Mouse (Mus musculus): ENCODE data around the gene H2afv.
"Not testable (repeated sequence)": the region's sequence is repeated elsewhere in the genome, so short reads cannot be mapped to it uniquely, and the experiment has no call there.

The H2afv gene

DNA sequence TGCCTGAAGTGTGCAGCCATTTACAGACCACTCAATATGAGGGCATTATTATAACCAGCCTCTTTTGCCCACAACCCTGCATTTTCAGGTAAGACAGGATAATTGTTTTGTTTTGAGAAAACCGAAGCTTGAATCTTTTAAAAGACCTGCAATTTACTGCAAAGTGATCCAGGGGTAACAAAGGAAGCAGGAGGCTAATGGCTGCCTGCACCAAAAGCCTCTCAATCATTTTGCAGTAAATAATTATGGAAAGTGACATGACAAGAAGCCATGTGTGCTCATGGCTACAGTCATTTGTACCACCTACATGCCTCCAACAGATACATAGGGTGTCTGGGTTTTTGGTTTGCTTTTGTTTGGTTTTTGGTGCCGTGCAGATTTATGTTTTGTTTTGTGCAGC lies 26.8 kb upstream of the H2afv start:
- in situ Hi-C loops (cut with MboI, MseI): no loop called here

DNA sequence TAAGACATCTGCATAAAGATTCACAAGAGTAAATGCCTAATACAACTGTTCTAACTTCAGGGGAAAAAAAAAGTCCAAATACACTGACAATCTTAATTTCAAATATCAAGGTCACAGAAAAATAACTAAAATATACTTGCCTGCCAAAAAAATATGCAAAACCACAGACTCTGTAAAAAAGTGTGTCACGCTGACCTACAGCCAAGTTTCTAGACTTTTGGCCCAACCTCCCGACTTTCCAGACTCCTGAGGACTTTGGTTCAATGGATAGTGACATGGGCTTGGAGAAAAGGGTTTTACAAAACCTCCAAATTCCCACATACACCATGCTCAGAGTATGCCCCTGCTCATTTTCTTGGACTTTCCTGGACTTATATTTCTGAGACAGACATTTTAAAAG lies 24.3 kb upstream of the H2afv start:
- in situ Hi-C loops (cut with MboI, MseI): no loop called here

DNA sequence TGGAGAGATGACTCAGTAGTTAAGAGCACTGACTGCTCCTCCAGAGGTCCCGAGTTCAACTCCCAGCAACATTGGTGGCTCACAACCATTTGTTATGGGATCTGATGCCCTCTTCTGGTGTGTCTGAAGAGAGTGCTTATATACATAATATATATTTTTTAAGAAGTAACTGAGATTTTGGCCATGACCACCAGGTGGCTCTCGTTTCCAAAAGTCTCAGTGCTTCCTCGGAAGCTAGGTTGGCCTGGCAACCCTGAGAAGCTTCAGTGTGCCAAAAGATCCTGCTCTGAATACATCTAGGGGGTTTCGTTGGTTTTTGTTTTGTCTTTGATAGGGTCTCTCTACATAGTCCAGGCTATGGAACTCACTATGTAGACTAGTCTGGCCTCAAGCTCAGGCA lies 20.9 kb upstream of the H2afv start:
- in situ Hi-C loops (cut with MboI, MseI): no loop called here

DNA sequence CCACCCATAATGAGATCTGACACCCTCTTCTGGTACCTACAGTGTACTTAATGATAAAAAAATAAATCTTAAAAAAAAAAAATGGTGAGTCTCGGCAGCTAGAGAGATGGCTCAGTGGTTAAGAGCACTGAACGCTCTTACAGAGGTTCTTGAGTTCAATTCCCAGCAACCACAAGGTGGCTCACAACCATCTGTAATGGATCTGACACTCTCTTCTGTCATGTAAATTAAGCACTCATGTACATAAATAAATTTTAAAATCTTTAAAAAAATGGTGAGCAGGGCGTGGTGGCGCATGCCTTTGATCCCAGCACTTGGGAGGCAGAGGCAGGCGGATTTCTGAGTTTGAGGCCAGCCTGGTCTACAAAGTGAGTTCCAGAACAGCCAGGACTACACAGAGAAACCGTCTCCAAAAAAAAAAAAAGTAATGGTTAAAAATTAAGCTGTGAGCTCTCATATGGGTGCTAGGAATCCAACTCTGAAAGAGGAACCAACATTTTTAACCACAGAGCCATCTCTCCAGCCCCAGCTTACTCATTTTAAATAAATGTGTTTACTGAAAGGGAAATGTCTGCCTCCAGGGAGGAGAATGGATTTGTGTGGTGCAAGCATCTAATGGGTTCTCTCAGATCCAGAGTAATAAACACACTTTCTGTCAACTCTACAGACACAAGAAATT lies 19.1 kb upstream of the H2afv start:
- in situ Hi-C loops (cut with MboI, MseI): loop anchor here (5.0 kb wide), 1 partner anchor 44 kb away; no protein-coding TSS in a partner anchor

DNA sequence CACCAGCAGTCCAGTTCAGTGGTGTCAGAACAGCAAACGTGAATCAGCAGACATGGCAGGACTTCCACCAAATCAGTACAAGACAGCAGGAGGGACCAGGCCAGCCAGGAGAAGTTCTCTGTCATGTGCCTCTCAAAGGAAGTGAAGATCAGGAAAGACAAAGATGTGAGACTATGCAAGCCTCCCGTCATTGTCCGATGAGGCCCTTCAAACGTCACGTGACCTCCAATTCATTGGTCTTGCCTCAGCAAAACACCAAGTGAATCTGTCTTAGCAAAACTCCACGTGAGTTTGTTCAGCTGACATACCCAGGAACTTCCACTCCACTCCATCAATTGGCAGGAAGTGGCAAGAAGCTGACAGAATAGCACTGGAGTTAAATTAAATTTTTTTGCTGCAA lies 11.8 kb upstream of the H2afv start:
- in situ Hi-C loops (cut with MboI, MseI): no loop called here

DNA sequence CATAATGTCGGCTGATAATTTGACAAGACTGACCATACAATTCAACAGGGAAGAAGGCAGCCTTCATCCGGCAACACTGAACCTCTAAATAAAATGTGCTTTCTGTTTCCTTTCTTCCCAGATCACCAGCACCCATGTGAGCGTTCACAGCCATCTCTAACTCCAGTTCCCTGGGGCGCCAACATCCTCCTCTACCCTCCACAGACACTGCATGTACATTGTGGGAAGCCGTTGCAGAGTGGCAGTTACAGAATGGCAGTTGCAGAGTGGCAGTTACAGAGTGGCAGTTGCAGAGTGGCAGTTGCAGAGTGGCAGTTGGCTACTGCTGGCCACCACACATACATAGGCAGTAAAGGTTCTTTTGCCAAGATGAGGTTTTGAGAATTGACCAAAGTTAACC lies 3.9 kb upstream of the H2afv start:
- in situ Hi-C loops (cut with MboI, MseI): not testable (repeated sequence)

DNA sequence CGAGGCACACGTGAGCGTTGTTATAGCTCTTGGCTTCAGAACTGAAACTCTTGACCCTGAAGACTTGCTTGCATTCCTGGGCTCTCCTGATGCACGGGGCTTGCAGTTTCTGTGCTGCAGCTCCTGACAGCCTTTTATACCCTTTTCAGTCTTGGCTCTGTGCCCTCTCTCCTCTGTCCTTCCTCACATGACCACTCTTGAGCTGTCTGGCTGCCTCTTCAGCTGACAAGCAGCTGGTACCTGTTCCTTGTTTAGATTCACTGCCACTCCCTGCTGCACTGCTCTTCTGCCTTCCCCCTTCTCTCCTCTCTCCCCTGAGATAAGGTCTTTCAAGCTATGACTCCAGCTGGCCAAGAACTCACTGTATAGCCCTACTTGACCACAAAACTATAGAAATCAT lies 3.2 kb upstream of the H2afv start:
- in situ Hi-C loops (cut with MboI, MseI): no loop called here

DNA sequence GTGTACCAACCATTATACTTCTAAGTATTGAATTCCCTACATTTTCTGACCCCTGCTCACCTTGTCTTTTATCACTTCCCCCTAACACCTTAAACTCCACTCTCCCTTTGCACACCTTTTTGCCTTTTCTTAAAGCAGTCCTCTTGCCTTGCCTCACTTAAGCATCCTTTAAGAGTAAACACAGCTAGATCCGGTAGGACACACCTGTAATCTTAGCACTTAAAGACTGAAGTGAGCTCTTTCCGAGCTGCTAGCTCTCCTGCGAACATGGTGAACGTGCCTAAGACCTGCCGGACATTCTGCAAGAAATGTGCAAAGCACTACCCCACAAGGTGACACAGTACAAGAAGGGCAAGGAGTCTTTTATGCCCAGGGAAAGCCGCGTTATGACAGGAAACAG lies 1.7 kb upstream of the H2afv start:
- in situ Hi-C loops (cut with MboI, MseI): no loop called here

DNA sequence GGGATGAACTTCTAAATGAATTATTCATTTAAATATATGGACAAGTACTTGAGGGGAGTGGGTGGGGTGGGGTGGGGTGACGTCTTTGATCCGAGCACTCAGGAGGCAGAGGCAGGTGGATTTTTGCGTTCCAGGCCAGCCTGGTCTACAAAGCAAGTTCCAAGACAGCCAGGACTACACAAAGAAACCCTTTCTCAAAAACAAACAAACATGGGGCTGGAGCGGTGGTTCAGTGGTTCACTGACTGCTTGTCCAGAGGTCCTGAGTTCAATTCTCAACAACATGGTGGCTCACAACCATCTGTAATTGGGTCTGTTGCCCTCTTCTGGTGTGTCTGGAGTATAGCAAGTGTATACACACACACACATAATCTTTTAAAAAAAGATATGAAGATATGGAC lies 1.2 kb upstream of the H2afv start:
- in situ Hi-C loops (cut with MboI, MseI): no loop called here

DNA sequence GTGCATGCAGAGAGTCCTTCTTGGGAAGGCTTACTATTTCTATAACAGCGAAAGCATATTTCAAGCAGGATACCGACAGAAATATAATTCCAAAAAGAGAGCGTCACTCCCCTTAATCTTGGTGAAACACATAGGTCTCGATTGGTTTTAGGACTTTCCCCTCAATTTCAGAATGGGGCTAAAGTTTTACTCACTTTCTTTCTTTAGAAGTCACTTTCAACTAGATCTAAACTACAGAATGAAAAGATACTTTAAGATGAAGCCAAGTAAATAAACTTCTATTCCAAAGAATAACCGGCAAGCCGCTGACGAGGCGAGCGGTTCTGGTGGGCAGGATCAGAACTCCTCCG lies 541 bp downstream of the H2afv start:
- in situ Hi-C loops (cut with MboI, MseI): no loop called here

DNA sequence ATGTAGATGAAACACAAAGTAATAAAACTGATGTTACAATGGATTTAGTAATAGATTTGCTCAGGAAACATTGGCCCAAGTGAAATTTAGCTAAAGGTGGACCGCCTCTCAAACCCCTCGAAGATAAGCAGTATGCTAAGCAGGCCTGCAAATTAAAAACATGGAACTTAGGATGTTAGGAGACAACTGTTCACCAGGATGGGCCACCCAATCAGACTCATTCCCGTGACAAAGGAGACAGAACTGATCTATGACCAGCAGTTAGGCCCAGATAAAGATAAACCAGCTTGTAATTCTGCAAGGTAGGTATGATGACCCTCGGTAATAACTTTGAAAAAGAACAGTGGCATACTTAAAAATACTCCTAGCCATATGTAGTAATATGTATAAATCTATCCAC lies 1.1 kb downstream of the H2afv start:
- in situ Hi-C loops (cut with MboI, MseI): no loop called here

DNA sequence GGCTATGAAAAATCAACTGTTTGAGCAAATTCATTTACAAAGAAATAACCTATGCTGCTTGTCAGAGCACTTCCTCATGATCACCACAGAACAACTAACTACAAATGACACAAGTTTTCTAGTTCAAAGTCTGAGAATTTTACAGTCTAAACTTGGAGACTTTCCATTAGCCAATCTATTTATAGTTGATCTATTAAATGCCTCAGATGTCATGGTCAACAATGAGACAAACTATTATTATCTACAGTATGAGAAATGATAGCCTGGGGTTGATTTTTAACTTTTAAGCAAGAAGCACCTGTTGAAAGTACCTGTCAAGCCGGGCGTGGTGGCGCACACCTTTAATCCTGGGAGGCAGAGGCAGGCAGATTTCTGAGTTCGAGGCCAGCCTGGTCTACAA lies 1.7 kb downstream of the H2afv start:
- in situ Hi-C loops (cut with MboI, MseI): no loop called here

DNA sequence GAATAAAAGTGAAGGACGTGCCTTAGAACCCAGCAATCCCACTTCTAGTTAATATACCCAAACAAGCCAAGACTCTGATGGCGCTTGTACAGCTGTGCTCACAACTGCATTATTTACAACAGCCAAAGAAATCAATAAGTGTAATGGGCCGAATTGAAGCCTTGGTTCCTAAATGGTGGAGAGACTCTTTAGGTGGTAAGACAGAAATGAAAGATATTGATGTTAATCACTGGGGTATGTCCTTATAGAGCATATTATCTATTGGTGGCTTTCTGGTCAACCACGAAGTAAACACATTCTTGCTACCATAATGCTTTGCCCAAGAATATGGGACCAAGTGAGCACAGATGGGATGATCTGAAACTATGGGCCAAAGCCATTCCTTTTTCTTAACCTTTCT lies 4.1 kb downstream of the H2afv start:
- in situ Hi-C loops (cut with MboI, MseI): no loop called here

DNA sequence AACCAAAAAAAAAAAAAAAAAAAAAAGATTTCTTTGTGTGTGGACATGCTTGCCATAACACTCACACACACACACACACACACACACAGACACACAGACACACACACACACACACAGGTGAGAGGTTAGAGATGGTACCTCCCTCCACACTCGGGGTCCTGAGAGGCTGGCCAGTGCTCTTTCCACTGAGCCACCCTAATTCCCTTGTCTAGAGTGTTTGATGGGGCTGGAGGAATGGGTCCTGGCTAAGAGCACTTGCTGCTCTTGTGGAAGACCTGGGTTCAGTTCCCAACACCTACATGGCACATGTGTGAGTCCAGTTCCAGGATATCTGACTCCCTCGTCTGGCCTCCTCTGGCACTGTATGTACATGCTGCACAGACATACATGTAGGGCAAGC lies 6.6 kb downstream of the H2afv start:
- in situ Hi-C loops (cut with MboI, MseI): no loop called here

DNA sequence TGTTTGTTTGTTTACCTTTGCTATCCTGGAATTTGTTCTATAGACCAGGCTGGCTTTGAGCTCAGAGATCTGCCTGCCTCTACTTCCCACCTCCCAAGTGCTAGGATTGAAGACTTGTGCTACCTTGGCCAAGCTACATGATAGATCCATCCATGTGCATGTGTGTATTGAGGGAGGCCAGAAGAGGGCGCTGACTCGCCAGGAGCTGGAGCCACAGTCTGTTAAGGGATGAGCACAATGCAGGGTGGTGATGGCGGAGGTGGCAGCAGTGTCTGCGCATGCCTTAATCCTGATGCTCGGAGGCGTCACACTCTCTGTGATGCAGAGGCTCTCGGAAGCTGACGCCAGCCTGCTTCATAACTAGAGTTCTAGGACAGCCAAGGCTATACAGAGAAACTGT lies 7.8 kb downstream of the H2afv start:
- in situ Hi-C loops (cut with MboI, MseI): no loop called here

DNA sequence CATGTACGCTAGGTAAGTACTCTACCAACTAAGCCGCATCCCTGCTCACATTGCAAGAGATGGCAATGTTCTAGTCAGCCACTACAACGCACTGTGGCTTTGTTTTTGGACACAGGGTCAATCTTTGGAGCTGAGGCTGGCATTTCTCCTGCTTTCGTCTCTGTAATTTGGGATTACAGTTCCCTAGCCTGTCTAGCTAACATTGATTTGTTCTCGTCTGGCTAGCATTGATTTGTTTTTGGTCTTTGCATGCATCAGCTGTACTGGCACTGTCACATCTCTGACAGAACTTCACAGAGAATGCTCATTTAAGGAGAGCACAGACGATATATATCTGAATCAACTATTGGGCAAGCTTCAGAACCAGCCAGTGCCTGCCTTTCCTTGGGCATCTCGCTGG lies 14.1 kb downstream of the H2afv start:
- in situ Hi-C loops (cut with MboI, MseI): no loop called here

DNA sequence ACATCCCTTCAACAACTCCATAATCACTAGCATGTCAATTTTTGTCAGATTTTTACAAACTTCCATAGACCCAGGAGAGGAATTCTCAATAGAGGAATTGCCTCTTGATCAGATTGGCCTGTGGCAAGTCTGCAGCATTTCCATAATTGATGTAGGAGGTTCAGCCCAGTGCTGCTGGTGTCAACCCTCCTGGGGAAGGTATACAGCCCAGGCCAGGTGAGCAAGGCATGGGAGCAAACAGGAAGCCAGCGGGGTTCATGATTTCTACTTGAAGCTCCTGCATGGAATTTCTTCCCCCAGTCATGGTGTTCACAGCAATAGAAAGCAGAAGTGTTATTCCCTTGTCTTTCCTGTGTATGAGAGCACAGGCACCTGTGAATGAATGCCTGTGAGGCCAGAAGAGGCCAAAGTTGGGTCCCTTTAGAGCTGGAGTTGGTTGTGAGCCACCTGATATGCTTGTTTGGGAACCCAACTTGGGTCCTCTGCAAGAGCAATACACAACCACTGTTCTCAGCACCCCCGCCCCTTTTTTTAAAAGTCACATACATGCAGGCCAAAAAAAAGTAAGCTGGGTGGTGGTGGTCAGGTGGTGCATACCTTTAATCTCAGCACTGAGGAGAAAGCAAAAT lies 23.4 kb downstream of the H2afv start:
- in situ Hi-C loops (cut with MboI, MseI): no loop called here

DNA sequence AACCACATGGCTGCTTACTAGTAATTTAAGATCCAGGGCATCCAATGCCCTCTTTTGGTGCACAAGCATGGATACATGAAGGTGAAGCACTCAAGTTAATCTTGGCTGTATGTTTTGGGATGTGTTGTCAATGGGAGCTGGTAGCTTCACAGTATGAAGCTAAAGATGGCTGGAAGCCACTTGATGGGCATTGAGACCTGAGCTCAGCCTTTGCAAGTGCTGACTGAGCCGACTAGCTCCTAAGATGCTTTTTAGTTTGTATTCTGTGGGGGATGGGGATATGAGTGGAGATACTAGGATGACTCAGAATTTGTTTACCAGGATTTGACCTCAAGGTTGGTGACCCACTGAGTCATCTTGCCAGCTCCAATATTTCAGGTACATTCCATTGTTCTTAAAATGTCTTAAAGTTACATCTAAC lies 23.9 kb downstream of the H2afv start:
- in situ Hi-C loops (cut with MboI, MseI): no loop called here

DNA sequence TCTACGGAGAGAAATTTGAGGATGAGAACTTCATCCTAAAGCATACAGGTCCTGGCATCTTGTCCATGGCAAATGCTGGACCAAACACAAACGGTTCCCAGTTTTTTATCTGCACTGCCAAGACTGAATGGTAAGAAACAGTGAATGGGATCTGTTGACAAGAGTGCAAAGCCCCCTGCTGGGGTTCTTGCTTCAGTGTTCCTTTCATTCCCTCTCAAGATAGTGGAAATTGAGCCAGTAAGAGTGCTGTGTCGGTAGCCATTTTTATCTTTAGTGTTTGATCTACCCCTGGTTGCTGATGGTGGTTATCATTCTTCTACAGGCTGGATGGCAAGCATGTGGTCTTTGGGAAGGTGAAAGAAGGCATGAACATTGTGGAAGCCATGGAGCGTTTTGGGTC lies 25.1 kb downstream of the H2afv start:
- in situ Hi-C loops (cut with MboI, MseI): not testable (repeated sequence)

DNA sequence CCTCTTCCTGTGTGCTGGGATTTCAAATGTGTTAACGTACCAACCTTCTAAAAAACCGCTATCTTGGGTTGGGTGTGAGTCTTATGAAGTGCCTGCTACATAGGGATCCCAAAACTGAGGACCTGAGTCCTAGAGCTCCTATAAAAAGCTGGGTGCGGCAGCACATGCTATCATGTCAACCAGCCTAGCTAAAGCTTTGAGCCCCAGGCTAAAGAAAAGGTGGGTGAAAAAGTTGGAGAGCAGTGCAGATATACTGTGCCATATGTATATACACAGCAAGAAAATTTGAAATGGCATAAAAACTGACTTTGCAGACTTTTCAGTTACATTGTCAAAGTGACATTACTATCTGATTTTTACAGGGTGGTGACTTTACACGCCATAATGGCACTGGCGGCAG lies 25.5 kb downstream of the H2afv start:
- in situ Hi-C loops (cut with MboI, MseI): no loop called here

DNA sequence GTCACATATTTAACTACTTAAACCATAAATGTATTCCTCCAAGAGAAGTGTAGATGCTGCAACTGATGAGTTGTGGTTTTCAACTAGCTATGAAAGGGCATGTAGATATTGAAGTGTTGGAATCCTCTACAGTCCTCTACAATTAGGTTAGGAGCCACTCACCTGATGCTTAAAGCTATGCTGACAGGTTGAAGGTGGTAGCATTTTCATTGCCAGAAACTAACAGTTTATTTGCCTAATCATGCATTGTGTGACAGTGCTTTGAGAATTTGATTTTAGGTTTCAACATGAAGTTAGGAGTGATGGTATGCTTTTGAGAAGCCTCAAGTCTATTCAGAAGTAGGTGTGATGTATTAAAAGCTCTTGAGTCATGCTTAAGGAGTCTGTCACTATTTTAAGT lies 26.8 kb downstream of the H2afv start:
- in situ Hi-C loops (cut with MboI, MseI): no loop called here

DNA sequence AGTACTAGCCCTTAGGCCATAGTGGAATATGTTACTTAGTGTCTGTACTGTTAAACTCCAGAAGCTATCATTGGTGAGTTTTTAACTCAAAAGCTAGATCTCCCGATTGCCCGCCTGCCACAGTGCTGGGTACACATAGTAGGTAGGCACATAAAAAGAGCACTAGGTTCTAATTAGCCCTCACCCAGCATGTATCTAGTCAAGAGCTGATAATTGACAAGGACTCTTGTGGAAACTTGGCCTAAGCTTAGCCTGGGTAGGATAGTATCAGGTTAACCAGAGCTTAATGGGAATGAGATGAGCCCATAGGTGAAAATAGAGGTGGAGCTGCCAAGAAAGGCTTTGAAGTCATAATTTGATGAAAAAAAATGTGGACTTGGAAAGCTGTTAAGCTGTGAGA lies 27.2 kb downstream of the H2afv start:
- in situ Hi-C loops (cut with MboI, MseI): no loop called here

DNA sequence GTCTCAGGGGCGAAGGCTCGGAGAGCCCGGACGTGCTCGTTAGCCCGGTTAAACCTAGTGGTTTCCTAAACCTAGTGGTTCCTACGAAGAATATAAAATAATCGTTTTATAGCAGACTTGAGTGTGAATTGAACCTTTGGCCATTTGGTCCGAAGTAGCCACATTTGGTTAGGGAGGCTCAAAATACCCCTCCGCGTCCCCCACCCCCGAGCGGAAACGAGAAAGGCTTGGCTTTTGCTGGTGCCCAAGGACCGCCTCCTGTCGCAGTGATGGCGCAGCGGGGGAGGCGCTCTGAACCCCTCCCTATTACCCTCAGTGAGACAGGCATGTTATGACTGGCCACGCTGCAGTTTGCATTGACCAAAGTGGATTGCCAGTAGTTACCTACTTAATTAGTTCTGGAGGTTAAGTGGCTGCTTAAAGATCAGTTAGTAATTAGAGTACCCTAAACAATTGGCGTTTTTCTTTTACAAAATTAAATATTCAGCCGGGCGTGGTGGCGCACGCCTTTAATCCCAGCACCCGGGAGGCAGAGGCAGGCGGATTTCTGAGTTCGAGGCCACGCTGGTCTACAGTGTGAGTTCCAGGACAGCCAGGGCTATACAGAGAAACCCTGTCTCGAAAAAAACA lies 27.7 kb downstream of the H2afv start:
- in situ Hi-C loops (cut with MboI, MseI): no loop called here

All from T-helper 1 cell (primary cell).